Mouse (Mus musculus) naive thymus-derived CD4-positive, alpha-beta T cell, adult 2 months (primary cell): Measurements from ENCODE around the gene Dlgap3.

ENCODE experiments used
- DNase-seq: peaks from one replicate; pipeline ENCODE4 v3.0.0-alpha.2; 2011; ENCODE audit warnings: low read depth

Dlgap3 gene

DNA sequence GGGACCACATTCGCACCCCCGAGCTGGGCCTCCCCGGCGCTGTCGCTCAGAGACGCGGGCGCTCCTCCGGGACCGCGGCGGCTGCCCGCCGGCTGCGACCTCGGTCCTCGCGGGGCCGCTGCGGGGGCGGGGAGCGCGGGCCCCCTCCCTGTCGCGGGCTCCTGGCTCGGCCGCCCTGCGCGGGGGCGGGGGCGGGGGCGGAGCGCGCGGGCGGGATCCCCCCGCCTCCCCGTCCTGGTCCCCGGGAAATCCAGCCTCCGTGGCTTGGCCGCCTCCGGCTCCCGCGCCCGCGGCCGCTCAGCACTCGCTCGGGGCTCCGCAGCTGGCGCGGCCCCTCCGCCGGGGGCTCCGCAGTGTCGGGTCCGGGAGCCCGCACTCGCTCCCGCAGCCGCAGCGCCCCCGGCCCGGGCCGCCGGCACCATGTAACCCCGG, at the start of gene Dlgap3:
Dlgap3 (plus strand) TSS at position 291 of the 432 bp plus-strand sequence.
- DNase-seq = no peak

GRCm38 (mm10) chr4:127123391-127123790, 45.6 kb upstream of the Dlgap3 start, which contains the start of gene Tmem35b:
Gene Tmem35b, plus strand, starts transcription at chr4:127123691.
- no peak for DNase-seq

GRCm38 (mm10) chr4:127124331-127124730, 44.7 kb upstream of the Dlgap3 start:
- DNase-seq = no peak

DNA sequence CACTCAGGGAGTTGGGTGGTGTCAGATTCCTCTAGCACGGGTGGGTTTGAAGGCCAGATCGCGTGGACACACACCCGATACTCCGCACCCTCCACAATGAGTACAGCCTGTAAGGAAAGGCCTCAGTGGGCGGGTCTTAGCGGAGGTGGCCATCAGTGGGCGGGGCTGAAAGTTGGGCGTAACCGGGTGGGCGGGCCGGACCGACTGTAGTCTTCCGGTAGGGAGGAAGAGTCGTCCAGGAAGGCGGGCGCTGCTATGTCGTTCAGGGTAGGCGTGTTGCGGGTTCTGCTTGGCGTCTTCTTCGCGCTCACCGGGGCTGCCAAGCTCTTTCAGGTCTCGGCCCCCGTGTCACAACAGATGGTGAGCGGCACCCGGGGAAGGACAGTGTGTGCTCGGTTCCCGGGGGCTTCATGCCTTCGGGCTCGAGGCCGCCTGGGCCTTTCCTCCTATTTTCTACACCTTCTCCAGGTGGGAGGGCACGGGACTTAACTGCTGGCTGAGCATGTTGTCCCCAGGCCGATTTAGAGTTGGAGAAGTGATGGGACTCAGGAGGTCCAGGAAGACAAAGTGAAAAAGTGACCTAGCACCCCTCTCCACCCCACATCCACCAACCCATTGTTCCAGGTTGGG, 43.1 kb upstream of the Dlgap3 start:
- DNase-seq = peak; percentile 91

DNA sequence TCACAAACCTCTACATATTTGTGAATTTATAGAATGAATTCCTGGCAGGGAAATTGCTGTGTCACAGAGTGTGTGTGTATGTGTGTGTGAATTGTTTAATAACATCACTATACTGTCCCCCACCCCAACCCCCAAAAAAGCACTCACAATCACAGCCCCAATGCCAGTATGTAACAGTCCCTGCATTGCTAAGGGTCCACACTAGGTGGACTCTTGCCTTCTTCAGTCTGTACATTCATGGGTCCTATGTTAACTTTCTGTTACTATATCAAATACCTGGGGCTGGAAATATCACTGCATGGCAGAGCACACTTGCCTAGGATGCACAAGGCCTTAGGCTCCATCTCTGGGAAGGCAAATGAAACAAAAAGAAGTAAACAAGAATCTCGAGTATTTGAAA, 34.3 kb upstream of the Dlgap3 start:
- no peak for DNase-seq

GRCm38 (mm10) chr4:127137591-127137990, 31.4 kb upstream of the Dlgap3 start:
- no peak for DNase-seq

GRCm38 (mm10) chr4:127138486-127138885, 30.5 kb upstream of the Dlgap3 start:
- no peak for DNase-seq

DNA sequence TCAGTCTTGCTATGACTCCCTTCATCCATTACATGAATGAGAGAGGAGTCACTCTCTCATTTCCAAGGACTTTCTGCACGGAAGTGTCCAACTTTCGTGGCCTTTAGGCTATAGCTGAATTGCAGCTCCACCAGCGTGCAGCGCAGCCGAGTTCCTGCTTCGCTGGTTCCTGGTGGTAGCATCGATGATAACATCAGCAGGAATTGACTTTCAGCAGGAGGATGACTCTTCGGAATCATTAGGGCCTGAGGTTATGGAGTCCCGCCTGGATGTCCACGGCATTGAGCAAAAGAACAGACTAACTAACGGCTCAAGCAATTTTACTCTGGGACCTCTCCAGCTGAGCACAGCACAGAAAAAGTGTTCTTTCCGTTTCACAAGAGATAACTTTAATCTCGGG, 19.0 kb upstream of the Dlgap3 start:
- no peak for DNase-seq

DNA sequence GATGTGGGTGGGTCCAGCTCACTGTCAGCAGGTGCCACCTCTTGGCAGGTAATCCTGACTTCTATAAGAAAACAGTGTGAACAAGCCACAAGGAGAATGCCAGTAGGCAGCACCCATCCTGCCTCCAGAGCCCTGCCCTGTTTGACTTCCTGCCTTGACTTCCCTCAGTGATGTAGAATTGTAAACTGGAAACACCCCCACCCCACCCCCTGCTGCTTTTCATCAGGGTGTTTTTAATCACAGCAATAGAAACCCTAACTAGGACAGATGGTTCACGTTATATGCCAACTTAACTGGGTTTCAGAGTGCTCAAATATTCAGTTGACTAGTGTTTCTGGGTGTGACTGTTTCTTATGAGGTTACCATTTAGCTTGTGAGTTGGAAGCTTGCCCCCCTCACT, 15.7 kb upstream of the Dlgap3 start:
- no peak for DNase-seq

GRCm38 (mm10) chr4:127155757-127156156, 13.2 kb upstream of the Dlgap3 start:
- no peak for DNase-seq

DNA sequence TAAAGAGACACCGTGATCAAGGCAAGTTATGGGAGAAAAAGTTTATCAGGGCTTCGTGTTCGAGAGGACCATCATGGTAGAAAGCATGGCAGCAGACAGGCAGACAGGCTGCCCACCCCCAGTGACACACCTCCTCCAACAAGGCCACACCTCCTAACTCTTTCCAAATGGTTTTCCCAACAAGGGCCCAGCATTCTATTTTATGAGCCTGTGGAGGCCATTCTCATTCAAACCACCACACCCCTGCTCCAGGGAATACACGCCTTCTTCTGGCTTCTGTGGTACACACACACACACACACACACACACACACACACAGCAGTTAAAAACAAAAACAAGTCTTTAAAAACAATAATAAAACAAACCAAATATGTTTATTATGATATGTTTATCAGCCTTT, 11.3 kb upstream of the Dlgap3 start:
- DNase-seq = no peak

- no peak for DNase-seq
Observed at GRCm38 (mm10) chr4:127163926-127164325, 5.1 kb upstream of the Dlgap3 start.

- no peak for DNase-seq
Observed at GRCm38 (mm10) chr4:127167096-127167495, 1.9 kb upstream of the Dlgap3 start.

- no peak for DNase-seq
Observed at GRCm38 (mm10) chr4:127167731-127168130, 1.3 kb upstream of the Dlgap3 start.

GRCm38 (mm10) chr4:127168211-127168913, 642 bp upstream of the Dlgap3 start:
- DNase-seq = peak; percentile 29

DNA sequence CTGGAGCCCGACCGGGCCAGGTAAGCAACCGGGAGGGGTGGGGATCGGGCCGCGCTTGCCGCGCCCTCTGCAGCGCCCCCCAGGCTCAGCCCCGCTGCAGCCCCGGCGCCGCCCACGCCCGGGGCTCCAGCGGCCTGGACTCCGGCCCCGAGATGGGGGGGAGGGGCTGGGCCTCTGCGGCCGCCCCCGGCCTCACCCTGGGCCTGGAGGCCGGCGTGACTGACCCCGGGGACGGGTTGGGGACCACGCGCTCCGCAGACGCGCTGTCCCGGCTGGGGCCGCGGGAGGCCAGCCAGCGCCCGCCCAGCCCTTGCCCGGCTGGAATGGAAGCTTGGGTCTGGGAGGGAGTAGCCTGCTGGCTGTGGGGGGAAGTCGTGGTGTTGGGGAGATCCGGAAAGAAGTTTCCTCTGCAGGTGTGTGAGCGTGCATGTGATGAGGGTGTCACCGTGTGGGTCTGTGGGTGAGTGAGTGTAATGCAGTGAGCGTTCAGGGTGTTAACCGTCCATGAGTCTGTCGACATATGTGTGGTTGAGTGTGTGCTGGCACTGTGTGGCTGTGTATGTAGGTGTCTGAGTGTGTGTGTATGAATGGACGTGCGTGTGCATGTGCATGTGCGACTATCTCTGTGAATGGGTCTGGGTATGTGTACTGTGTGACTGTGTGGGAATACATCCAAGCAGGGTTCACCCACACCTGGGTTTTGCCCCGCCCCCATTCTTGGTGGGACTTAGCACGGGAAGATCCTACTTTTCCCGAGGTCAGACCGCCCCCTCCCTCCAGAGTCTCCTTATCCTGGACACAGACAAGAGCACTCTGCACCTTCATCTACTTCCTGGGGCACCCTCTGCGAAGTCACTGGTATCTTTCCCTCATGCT, 580 bp downstream of the Dlgap3 start:
- peak; percentile 17 for DNase-seq

GRCm38 (mm10) chr4:127170866-127171265, 1.9 kb downstream of the Dlgap3 start:
- DNase-seq = no peak

DNA sequence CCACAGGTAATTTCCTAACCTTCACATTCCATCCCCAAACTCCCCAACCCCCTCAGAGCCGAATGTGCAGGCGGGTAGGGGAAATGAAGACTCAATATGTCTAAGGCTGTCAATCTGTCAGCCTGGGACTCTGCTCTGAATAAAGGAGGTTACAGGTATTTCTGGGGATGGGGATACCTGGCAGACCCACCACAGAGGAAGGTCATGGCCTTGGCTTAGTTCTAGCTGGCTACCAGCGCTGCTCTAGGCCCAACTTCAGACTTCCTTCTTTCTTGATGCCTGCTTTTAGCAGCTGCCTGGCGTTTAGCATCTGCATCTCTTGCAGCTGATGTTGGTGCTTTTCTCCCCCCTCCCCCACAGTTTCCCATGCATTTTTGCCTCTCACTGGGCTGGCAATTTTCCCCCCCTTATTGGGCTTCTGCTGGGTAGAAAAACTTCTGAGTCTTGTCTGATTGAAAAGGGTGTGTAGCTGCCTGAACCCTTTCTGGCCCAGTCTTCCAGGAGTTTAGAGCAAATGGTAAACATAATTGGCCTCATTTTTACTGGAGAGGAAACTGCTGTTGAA, 2.4 kb downstream of the Dlgap3 start:
- no peak for DNase-seq

GRCm38 (mm10) chr4:127172119-127172518, 3.1 kb downstream of the Dlgap3 start:
- no peak for DNase-seq

DNA sequence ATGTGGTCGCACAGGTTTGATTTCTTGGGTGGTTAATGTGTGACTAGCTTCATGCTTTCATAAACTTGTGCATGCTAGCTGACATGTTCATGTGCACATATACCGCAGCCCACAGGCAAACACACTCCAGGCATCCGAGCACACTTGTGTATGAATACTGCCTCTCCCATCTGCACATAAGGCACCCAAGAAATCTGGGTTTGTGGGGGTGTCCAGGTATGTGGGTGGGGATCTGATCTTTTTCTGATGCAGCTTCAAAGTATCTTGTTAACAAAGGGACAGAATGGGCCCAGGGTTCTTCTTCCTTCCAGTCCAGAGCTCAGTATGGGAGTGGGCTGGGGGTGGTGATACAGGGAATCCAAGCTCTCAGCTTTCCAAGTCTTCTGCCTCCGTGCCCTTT, 3.6 kb downstream of the Dlgap3 start:
- DNase-seq = no peak

- peak; percentile 16 for DNase-seq
Observed at GRCm38 (mm10) chr4:127173461-127173860, 4.5 kb downstream of the Dlgap3 start.
